23 mouse cellular contexts compared by ENCODE assay signal in the genomic region with DNA sequence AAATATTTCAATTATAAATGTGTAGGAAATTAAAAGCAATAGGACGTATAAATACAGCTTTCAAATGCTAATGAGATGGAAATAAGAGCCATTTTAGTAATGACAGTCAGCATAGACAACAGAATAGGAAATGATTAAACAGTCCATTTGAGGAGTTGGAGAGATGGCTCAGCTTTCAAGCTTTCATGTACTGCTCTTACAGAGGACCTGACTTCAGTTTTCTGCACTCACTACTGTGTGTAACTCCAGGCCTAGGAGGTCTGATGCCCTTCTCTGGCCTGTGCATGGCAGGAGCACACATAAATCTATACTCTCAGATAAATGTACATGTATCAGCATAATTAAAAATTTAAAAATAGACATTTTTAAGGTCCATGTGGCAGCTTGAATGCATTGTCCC.
"Had no signal": no experiment of that assay in that cellular context is flagged by ENCODE, and none has a peak within 500 bp of the region (broad histone marks: within the 10 kb centered on the region; RNA-seq: fewer than 3 reads in every experiment).

No protein-coding gene starts in this region.

- DNase-seq: liver, postnatal 0 days; lung, adult 2 months; lung, postnatal 14 days; lung, postnatal 36 days; retina, postnatal 1 day; right cerebral cortex, adult 18-20 months; right cerebral cortex, postnatal 25 days; right cerebral cortex, postnatal 4 days; spleen, adult 18-20 months; thymus, adult 2 months; thymus, postnatal 25 days; thymus, postnatal 4 days had no signal

- H3K4me1 ChIP-seq: megakaryocyte, embryonic 14.5 days; stomach, embryonic 15.5 days had no signal

- H3K36me3 ChIP-seq: lung, embryonic 15.5 days; midbrain, embryonic 12.5 days; neural tube, embryonic 13.5 days; neural tube, embryonic 15.5 days; stomach, embryonic 15.5 days had no signal

- H3K27me3 ChIP-seq: lung, embryonic 15.5 days; megakaryocyte, embryonic 14.5 days; midbrain, embryonic 12.5 days; neural tube, embryonic 13.5 days; neural tube, embryonic 15.5 days; stomach, embryonic 15.5 days had no signal

- ATAC-seq: liver, postnatal 0 days; lung, postnatal 0 days; midbrain, embryonic 16.5 days had no signal

- H3K9ac ChIP-seq: liver, postnatal 0 days; lung, embryonic 15.5 days; midbrain, embryonic 12.5 days; neural tube, embryonic 13.5 days; neural tube, embryonic 15.5 days; stomach, embryonic 15.5 days had no signal

- H3K27ac ChIP-seq: lung, embryonic 15.5 days; macrophage; midbrain, embryonic 12.5 days; neural tube, embryonic 13.5 days; neural tube, embryonic 15.5 days; stomach, embryonic 15.5 days; stomach, postnatal 0 days had no signal

- H3K4me2 ChIP-seq: lung, embryonic 15.5 days; midbrain, embryonic 12.5 days; neural tube, embryonic 13.5 days; neural tube, embryonic 15.5 days; stomach, embryonic 15.5 days had no signal

- H3K4me3 ChIP-seq: lung, embryonic 15.5 days; megakaryocyte, embryonic 14.5 days; midbrain, embryonic 12.5 days; myocyte; neural tube, embryonic 13.5 days; neural tube, embryonic 15.5 days; stomach, embryonic 15.5 days had no signal

- H3K9me3 ChIP-seq: lung, embryonic 15.5 days; midbrain, embryonic 12.5 days; neural tube, embryonic 13.5 days; neural tube, embryonic 15.5 days; stomach, embryonic 15.5 days had no signal
